Mouse (Mus musculus): ENCODE results near the gene Ggta1.

The Ggta1 gene

DNA sequence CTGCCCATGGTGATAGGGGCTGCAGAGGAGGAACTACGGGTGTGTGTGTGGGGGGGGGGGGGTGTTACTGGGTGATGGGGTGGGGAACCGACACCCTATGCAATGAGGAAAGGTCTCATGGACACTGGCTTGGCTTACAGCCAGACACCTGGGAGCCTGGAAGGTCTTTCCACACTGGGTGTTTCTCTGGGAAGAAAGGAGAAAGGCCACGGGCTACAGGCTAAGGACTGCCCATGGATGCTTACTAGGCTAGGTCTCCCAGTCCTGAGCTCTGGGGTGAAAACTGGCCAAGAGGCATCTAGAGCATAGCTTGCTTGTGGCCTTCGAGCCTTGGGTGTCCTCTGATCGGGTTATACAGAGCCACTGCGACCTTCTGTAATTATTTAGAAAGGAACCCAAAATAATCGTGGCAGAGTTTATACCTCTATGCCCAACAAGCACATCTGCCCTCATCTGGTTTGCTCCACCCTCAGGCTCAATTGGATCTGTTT is at the start of gene Ggta1:
Gene Ggta1, minus strand, starts transcription at position 441 of the 491 bp plus-strand sequence.
- DNase-seq, result no peak

DNA sequence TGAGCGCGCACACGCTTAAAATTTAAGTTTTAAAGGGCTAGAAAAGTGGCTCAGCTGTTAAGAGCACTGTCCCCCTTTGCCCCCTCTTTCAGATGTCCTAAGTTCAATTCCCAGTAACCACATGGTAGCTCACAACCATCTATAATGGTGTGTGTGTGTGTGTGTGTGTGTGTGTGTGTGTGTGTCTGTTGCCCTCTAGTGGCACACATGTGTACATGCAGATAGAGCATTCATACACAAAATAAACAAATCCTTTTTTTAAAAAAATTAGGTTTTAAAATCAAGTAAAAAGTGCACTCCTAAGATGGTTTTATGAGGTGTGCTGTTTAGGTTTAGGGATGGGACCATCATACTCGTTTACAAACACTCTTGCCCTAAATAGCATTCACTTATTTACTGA is 49.2 kb upstream of the Ggta1 start:
- DNase-seq, result no peak

DNA sequence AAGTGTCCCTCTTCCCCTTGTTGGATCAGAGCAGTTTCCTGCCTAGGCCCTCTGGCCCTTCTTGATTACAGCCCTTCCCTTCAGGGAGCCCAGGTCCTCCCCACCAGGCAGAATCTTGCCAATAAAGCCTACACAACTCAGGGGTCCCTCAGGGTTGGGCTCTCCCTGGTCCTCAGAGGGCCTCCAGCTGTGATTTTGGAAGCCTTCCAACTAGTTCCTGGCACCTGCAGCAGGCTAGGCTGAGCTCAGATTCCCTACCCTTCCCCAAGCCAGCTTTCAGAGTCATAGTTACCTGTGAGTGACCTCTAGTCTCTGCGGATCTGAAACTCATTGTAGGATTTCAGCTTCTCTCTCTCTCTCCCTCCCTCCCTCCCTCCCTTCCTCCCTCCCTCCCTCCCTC is 47.9 kb upstream of the Ggta1 start:
- no peak for DNase-seq

DNA sequence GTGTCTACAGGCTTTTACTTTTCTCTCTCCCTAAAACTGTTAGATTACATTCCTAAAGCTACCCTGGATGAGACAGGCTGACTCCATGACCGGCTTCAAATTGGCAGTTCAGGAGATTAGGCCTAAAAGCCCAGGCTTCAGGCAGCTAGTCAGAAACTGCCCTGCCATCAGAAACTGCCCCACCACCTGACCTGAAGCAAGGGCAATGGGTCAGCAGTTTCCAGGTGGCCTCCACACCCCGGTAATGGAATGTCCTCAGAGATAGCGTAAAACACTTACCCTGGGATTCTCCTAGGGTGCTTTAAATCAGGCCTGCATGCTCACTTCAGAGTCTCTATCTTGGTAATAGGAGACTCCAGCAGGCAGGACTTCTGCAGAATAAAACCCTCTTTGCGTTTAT is 46.9 kb upstream of the Ggta1 start:
- no peak for DNase-seq

DNA sequence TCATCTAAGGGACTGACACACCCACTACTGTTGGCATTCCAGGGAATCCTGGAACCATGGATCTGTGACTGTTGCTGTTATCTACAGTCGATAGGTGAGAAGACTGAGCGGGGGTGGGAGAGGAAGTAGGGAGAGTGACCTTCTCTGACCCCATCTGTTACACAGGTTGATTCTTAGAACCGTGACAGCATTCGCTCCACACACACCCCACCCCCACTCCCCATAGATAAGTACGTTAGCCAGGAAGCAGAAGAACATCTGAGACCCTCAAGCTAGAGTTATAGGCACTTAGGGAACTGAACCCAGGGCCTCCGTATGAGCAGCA is 46.3 kb upstream of the Ggta1 start:
- no peak for DNase-seq

DNA sequence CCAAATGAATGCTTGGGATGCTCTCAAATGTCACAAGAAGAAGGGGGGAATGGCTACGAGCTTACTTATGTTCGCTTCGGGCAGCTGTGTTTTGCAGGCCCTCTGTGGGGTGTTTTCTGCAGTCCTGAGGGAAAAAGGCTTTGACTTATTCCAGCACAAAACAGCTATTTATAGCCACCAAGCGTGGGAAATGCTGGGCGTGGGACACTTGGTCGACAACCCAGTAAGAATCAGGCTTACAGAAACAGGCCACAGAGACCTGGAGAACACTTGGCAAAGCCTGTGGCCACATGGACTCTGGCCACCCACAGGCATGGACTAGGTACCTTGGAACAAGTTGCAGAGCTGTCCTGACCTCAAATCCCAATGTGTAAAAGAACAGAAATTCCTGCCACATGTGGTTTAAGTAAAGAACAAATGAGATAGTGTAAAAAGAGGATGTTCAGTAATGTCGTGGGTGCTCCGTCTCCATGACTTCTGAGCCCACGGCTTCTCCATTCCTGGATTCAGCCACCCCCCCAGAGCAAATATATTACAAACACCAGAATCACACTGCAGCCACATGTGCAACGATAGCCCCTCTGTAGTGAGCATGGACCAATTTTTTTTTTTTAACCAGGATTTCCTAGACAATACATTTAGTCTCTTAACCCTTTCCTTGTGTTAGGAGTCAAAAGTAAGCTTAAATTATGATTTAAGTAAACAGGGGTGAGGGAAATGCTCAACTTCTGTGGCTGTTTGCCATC is 45.7 kb upstream of the Ggta1 start:
- DNase-seq, result no peak

DNA sequence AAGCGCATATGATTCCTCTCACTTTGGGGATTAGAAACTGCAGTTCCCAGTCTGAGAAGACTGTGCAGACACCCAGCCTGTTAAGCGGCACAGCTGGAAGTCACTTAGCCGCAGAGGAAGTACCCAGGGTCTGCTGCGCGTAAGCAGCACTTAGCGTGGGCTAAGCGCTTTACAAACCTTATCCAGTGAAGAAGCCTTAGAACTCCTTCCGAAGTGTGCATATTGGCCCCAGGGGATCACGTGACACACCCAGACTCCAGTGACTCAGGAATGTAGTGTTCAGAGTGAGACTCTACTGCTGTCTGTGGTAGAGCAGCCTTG is 44.1 kb upstream of the Ggta1 start:
- no peak for DNase-seq

DNA sequence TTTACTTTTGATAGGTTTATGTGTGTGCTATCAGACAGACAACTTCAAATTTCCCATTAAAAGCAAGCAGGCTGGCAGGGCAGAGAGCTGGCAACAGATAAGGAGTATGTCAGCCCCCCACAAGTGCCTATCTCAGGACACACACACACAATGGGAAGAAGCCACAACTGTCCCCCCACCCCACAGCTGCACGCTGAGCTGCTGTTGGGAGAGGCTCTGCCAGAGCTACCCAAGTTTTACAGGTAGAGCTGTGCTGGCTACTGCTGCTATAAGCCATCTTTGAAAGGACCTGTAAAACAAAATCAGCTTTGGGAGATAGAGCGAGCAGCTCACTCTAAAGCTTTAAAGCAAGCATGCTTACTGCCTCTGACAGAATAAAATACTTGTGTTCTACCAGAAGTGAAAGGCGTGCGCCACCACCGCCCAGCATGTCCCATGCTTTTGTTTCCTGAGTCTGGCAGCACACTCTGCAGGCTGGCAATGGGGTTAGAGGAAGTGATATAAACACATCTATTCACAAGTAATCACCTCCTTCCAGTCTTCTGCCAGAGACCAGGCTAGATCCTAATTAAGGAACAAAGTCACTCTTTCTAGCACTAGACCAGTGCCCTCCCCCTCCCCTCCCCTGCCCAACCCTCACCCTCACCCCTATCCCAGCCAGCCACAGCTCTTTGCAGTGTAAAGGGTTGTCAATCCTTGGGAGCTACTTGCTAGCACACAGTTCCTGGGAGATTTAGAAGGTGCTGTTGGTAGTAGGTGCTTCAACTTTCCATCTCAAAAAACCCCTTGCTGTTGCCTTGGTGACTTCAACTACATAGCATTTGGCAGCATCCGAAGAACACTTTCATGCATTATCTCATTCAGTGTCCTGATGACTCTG is 43.5 kb upstream of the Ggta1 start:
- peak; percentile 50 for DNase-seq

DNA sequence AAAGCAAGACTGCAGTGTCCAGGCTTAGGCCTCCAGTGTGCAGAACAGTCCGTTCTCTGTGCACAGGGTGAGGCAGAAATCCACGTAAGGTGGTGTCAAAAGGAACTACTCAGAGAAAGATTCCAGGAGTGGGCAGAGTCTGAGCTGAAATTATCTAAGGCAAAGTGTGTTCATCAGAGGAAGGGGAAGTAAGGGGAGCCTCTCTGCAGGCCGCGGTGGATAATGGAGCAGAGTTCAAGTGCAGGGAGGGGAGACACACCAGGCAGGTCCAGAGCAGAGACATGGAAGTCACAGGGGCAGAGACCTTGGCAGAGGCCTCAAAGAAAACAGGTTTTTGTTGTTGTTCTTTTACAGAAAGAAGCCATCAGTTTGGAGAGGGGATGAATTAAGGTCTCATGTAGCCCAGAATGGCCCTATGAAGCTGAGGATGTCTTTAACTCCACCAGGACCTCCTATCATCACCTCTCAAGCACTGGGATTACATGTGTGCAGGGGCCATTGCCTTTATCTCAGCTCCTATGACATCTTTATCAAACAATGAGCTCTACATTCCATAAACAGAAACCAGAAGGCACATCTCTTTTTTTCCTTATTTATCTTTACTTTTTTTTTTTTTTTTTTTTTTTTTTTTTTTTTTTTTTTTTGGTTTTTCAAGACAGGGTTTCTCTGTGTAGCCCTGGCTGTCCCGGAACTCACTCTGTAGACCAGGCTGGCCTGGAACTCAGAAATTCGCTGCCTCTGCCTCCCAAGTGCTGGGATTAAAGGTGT is 42.7 kb upstream of the Ggta1 start:
- DNase-seq, result no peak

DNA sequence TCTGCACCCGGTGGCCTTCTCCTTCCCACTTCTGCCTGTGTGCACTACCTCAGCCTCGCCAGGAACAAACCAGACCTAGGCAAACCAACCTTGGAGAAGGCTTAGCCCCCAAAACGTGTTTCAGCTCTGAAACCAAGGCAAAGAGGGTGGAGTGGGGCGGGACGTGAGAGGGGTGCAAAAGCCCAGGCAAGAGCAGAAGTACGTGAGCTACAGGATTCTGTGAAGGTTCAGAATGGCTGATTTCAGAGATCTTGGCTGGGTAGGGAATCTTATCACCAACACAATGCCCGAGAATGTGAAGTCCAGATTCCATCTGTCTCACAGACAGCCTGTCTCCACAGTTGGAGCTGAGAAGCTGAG is 41.4 kb upstream of the Ggta1 start:
- DNase-seq, result no peak

DNA sequence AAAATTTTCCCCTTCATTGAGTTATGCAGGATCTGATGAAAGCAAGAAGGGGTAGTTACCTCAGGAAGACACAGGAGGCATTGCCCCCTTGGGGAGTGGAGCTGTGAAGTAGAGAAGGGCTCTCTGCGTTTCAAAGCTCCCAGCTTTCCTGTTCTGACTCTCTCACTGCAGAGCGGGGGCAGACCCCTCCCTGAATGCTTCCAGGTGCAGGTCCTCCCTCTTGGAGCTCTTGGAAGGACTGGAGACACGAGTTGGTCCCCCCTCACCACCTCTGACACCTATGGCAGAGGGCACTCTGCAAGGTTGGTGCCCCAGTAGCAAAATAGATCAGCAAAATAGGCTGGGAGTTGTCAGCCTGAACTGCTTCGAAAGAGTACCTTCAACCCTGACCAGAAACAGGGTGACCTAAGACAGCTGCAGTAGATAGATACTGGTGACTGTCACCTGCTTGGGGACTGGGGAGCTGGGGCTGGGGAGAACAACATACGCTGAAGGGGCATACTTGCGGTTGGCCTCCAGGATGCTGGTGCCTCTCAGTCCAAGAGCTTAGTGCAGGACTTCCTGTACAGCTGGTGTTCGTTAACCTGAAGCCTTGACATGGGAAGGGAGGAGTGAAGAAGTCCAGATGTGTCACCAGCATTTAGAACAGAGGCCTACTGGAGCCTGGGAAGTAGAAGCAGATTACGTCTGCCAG is 40.8 kb upstream of the Ggta1 start:
- DNase-seq, result no peak

DNA sequence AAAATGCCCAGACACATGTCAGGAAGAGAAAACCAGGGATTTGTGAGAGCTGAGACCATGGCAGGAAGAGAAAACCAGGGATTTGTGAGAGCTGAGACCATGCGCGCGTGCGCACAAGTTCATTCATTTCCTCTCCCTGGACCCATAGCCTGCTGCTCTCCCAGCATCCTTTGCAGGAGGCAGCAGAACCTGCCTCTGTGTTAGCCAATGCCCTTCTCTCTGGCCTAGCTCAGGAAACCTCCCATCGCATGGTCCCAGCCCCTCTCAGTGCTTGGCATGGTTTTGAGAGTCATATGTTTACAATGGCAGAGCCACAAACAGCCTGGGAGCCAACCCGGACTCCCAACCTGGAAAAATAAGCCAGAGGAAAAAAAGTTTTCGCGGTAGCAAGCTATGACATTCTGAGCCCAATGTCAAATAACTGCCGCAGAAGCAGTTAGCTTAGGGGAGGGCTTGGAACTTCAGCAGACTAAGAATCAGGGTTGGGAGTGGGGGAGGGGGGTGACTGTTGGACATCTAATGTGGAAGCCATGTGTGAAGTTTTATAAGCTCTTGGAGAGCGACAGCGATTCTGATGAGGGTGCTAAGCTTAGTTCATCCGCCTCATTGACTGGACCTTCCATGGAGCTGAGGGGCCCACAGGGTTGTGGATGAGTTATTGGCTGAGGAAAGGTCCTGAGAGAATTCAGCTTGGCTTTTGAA is 40.1 kb upstream of the Ggta1 start:
- no peak for DNase-seq

DNA sequence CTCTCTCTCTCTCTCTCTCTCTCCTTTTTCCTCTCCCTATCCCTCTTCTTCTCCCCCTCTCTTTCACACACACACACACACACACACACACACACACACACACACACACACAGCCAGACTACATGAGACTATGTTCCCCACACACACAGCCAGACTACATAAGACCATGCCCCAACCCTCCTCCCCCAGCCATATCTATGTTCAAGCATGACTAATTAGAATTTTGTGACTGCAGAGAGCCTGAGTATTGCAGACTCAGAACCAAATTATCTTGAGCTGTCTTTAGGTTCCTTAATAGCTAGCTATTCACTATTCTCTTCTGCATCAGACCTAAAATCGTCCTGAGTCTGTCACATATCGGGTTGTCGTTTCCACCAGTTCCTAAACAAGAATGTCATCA is 39.5 kb upstream of the Ggta1 start:
- DNase-seq, result no peak

DNA sequence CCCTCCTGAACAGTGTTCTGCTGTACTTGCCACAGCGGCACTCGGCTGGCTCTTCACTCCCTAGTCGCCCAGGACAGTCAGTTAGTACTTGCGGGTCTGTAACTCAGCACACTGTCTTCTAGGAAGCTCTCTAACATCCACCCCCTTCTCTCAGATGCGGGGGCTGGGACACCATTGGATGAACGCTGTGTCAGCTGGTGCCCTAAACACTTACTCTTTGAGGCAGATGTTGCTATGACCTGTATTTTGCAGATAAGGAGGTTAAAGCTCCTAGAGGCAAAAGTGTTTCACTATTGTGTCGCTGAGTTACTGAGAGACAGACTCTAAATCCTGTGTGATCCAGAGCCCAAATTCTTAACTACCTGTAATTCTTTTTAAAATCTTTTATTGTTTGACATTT is 36.4 kb upstream of the Ggta1 start:
- DNase-seq, result no peak

DNA sequence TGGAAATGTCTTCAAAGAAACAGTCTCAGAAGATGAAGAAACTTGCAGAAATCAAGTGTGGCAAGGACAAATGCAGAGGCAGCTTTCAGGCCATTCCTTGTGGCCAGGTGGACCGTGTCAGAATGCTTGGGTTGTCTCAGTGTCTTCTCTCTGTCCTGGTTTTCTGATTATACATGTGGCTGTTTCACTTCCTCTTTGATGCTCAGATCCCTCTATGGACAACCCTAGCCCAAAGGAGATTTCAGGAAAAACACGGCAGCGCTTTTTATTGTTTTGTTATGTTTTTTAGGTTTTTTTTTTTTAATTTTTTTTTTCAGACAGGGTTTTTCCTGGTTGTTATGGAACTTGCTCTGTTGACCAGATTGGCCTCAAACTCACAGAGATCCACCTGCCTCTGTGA is 35.9 kb upstream of the Ggta1 start:
- no peak for DNase-seq

DNA sequence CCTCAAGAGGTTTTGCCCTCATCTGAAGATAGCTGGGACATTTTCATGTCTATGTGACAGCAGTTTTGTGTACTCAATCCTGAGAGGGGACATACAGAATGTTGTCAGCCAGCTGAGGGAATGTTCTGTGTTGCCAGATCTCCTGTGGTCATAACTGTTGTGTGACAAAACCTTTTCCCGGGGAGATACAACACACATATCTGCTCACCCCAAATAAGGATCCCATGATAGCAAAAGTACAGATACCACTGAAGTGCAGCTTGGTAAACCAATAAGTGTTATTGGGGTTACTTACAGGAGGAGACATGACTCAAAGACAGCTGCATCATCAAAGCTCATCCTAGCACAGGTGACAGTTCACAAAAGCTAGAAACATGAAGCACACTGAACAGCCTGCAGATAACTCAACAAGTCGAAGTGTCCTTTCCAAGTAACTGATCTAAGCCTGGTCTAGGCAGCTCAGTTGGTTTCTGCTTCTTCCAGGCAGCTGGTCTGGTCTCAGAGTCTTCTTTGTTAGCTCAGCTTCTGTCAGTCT is 34.7 kb upstream of the Ggta1 start:
- no peak for DNase-seq

DNA sequence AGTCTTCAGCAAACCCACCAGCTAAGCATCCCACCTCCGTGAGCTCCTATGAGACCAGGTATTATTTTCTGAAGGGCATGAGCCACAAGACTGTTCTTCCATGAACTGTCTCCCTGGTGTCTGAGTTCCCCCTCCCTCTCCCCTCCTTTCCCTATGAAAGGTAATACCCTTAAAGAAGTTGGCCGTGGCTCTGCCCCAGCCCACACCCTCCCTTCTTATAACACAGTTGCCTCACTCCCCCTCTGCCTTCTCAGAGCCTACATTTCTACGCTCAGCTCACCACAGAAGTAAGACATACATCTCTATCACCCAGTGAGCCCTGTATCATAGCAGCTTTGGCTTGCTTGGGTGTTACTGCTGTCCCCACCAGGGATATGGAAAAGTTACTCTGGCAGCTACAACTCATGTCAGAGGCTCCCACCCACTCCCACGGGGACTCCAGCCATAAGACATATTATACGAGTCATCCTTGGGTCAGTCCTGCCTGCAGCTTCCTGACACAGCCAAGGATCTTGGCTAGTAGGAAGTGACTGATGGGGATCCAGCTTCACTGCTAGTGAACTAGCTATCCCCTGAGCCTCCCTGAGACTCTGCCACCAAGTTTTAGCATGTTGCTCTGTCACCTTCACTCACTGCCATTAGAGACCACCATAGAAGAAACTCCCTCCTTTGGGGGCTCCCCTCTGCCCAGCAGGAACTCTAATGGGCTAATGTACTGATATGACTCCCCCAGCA is 33.4 kb upstream of the Ggta1 start:
- no peak for DNase-seq

DNA sequence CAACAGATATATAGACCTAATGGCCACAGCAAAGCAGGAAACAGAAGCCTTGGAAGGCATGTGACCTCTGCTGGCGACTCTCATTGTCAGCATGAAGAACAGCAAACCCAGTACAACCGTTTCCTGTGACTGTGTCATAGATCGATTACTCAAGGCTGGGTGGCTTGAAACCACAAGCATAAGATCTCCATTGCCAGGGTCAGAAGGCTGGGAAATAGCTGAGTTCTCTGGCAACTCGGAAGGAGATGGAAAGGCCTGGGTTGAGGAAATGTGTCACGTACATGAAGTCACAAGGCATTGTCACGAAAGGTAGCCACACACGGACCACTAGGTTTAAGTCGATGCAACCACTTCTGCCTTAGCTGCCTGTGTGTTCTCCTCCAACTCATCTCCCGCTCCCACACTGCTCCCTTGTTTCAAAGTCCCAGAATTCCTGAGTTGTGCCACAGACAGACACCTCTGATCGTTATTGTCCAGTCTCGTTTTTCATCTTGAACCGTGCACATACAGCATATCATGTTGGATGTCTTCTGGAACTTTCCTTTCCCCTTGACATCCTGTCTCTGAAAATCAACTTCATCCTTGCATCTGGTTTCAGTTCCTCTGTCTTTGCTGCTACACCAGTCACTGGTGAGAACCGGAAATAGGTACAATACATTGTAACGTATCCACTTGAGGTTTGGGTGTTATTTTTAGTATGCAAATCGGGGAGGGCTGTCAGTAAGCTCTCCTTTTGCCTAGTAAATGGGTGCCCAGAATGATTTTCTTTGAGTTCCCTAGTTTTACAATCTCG is 32.7 kb upstream of the Ggta1 start:
- no peak for DNase-seq

DNA sequence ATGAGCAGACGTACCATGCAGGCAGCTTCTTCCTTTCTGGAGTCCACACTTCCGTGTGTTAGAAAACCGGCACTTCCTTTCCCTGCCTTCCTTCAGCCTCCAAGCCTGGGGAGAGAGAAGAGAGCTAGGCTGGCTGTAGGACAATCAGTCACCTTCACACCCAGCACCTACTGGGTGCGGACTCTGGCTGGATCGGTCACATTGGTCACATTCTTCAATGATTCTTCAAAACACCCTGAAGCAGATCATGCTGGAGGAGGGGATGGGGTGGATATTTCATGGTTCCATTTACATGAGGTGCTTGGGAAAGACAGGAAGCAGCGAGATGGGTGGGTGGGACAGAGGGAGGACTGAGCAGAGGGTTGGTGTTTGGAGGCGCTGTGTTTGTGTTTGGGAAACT is 30.5 kb upstream of the Ggta1 start:
- no peak for DNase-seq

DNA sequence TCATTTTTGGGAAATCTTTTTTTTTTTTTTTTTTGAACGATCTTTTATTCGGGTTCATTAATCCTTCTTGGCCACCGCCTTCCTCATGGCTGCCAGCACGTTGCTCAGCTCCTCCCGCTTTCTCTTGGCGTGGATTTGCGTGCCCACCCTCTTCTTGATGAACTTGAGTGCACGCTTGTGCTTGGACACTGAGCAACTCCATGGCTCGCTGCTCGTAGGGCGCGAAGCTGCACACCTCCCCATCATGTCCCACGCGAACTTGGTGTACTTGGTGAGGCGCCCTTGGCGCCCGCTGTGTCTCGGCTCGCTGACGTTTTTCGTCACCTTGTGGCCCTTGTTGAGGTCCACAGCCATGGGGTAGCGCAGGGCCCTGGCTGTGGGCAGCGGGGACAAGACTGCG is 28.1 kb upstream of the Ggta1 start:
- DNase-seq, result no peak
